Comparison of ENCODE assay signal across 14 mouse cellular contexts in genomic region chr3:57626954-57627513, GRCm38 (mm10). TPM values are rescaled to one million over a fixed set of nuclear protein-coding genes. Genes with fewer than 3 reads are reported as not detected.
"Had no signal": no experiment of that assay in that cellular context is flagged by ENCODE, and none has a peak within 500 bp of the region (broad histone marks: within the 10 kb centered on the region; RNA-seq: fewer than 3 reads in every experiment).

No protein-coding gene starts in this region.

- H3K4me3 ChIP-seq: left cerebral cortex, adult 2 months; limb, embryonic 15.5 days; liver, embryonic 12.5 days; neural tube, embryonic 12.5 days had no signal

- H3K36me3 ChIP-seq: limb, embryonic 15.5 days; liver, embryonic 12.5 days; neural tube, embryonic 12.5 days had no signal

- H3K9ac ChIP-seq: hindbrain, embryonic 14.5 days; limb, embryonic 15.5 days; liver, embryonic 12.5 days; neural tube, embryonic 12.5 days had no signal

- H3K27me3 ChIP-seq: limb, embryonic 15.5 days; liver, embryonic 12.5 days; neural tube, embryonic 12.5 days had no signal

- DNase-seq: kidney, adult 11 months; kidney, adult 9 months; midbrain, embryonic 14.5 days; thymus, adult 2 months; thymus, postnatal 25 days had no signal

- ATAC-seq: liver, embryonic 12.5 days had no signal

- H3K9me3 ChIP-seq: limb, embryonic 15.5 days; liver, embryonic 12.5 days; neural tube, embryonic 12.5 days had no signal

- H3K4me1 ChIP-seq: limb, embryonic 15.5 days; liver, embryonic 12.5 days; neural tube, embryonic 12.5 days had no signal

- H3K4me2 ChIP-seq: hindbrain, embryonic 14.5 days; limb, embryonic 15.5 days; liver, embryonic 12.5 days; neural tube, embryonic 12.5 days had no signal

- H3K27ac ChIP-seq: hindbrain, embryonic 14.5 days; kidney, postnatal 0 days; left cerebral cortex, adult 2 months; limb, embryonic 15.5 days; liver, embryonic 12.5 days; neural tube, embryonic 12.5 days; stomach, postnatal 0 days had no signal

RNA-seq across cellular contexts. Expression of gene Wwtr1, which starts 51.3 kb away (rescaled TPM):
- total RNA-seq: megakaryocyte progenitor cell, adult 5-6 weeks; monocyte, adult 5-6 weeks had no signal
